Mouse (Mus musculus) megakaryocyte, embryonic 14.5 days (primary cell): ENCODE data around the gene Ddn. TPM values are rescaled to one million over a fixed set of nuclear protein-coding genes. Genes with fewer than 3 reads are reported as not detected.
"Not testable (repeated sequence)": the region's sequence is repeated elsewhere in the genome, so short reads cannot be mapped to it uniquely, and the experiment has no call there.

ENCODE experiments used
- H3K27me3 ChIP-seq: replicated peaks from 2 replicates; pipeline ENCODE3; 2012; ENCODE audit warnings: inconsistent platforms
- H3K36me3 ChIP-seq: replicated peaks from 2 replicates; pipeline ENCODE3; 2012; ENCODE audit warnings: low read length, inconsistent platforms, mixed read lengths
- H3K4me1 ChIP-seq: 2 replicates; pipeline ENCODE4 v1.6.1; 2012; ENCODE audit warnings: inconsistent platforms
- H3K4me3 ChIP-seq: replicated peaks from 2 replicates; pipeline ENCODE3; 2012; ENCODE audit warnings: moderate library complexity, mild to moderate bottlenecking, inconsistent platforms
- H3K9me3 ChIP-seq: 2 replicates; pipeline ENCODE4 v1.6.1; 2012; ENCODE audit warnings: inconsistent platforms
- FLI1 ChIP-seq: IDR thresholded peaks from 2 replicates; pipeline ENCODE4 v1.6.1; 2012; ENCODE audit warnings: low read length, inconsistent platforms, mixed read lengths
- GATA1 ChIP-seq: IDR thresholded peaks from 3 replicates; pipeline ENCODE4 v1.6.1; 2012; ENCODE audit warnings: mixed read lengths, low read length, inconsistent platforms, borderline replicate concordance
- polyA plus RNA-seq: library from polyadenylated mRNA; stranded (reverse); fragments of >175 nt; gene quantifications from 2 replicates; pipeline ENCODE4 v1.2.3, GENCODE M21; 2012; ENCODE audit warnings: low replicate concordance; ENCODE audit not compliant: insufficient read depth

Gene Ddn
- polyA plus RNA-seq, 1 experiment: 0.32 TPM

DNA sequence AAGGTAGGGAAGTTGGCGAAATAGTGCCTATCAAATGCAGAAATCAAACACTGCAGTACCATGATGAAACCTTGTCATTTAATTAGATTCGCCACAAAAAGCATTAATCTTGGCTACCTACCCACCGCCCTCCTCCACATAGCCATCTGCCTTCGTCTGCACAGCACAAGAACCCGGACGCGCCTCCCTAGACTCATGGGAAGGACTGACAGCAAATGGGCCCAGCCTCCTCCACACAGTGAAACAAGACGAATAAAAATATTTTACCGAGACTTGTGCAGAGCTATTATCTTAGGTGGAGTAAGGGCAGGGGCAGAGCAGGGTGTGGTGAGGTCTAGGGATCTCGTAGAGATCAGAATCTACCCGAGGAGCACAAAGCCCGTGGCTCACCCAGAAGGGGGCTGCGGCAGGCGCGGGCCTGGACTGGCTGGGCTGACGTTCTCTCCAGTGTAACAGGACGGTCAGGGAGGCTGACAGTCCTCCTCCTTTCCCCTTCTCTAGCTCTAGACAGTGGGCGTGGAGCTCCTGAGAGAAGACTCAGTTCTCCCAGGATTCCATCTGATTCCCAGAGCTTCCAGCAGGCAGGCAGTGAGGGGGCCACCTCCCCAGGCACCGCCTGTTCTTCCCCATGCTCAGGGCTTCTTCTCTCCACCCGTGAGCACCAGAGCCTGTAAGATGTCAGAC lies 3.6 kb upstream of the Ddn start:
- TF ChIP-seq GATA1: no peak
- no peak for TF ChIP-seq FLI1
- Histone ChIP-seq H3K27me3 (peaks cover 24% of the 10 kb centered on the region), H3K36me3 (peaks cover 79% of the 10 kb centered on the region), H3K4me3 (no peak overlapping the region), H3K9me3 (no peaks in the 10 kb centered on the region; the same call in 1 of the 2 replicates), H3K4me1 (peaks cover 18% of the 10 kb centered on the region)

DNA sequence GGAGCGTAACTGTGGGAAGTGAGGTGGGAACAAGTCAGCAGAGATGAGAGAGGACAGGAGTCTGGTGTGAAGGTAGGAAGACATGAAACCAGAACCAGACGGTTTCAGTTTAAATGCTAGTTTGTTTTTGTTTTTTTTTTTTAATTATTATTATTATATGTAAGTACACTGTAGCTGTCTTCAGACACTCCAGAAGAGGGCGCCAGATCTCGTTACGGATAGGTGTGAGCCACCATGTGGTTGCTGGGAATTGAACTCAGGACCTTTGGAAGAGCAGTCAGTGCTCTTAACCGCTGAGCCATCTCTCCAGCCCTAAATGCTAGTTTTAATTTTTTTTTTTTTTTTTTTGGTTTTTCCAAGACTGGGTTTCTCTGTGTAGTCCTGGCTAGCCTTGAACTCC lies 922 bp upstream of the Ddn start:
- not testable (repeated sequence) for H3K9me3 ChIP-seq, H3K4me3 ChIP-seq
- Histone ChIP-seq H3K27me3 (peaks cover 51% of the 10 kb centered on the region), H3K4me1 (peaks cover 45% of the 10 kb centered on the region), H3K36me3 (peaks cover 54% of the 10 kb centered on the region)

DNA sequence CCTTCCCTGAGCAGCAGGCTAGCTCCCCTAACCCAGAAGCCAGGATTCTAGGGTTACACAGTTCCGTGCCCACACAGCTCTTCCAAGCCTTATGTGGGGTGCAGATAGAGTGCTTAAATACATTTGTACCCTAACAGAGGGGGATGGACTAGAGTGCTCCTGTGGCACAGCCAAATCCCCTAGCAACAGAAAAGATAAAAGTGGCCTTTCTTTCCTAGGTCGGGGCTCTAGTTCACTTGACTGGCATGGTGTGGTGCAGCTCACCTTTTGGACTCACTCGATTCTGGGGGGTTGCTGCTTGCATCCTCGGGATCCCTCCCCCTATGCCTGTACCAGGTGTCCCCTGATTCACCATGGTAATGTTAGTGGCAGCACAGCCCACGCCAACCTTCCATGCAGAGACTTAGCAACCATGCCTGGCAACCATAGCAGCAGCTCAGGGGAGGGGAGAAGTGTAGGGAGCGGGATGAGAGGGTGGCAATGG lies 597 bp downstream of the Ddn start:
- Histone ChIP-seq H3K27me3 (peaks cover 65% of the 10 kb centered on the region), H3K4me1 (peaks cover 60% of the 10 kb centered on the region), H3K36me3 (peaks cover 39% of the 10 kb centered on the region), H3K4me3 (peak overlapping the region; percentile 90), H3K9me3 (no peaks in the 10 kb centered on the region)
- TF ChIP-seq GATA1: no peak
- no peak for TF ChIP-seq FLI1

DNA sequence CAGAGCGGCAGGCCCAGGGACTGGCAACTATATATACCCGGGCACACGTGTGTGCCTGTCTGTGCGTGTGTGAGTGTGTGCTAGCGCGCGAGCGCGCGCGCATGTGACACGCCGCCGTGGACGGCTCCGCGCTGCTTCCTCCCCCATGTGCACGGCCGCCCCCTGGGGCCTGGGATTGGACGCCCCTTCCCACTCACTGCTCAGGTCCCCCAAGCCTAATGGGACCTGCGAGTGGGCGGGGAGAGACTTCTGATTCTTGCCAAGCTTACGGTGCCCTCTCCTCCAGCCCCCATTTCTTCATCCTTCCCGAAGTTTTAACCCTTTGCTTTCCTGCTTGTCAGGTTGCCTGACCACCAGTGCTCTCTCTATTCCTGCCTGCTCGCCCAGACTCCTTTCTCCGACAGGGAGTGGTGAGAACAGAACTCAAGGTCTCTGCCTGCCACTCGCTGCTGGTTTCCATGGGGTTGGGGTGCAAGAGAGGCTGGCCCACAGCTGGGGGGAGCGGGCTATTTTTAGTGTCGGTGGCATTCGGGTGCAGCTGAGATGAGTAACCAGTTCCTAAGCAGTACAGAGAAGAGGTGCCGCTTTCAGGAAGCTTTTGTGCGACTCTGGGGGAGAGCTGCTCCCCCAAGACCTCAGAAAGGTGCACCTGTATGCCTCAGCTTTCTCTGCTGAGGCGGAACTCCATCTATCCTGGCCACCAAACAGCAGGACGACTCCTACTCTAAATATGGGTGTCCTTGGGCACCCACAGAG lies 1.2 kb downstream of the Ddn start:
- TF ChIP-seq GATA1 (no peak), FLI1 (no peak)
- Histone ChIP-seq H3K27me3 (peaks cover 71% of the 10 kb centered on the region), H3K36me3 (peaks cover 33% of the 10 kb centered on the region), H3K9me3 (no peaks in the 10 kb centered on the region), H3K4me3 (peak overlapping the region; percentile 90), H3K4me1 (peaks cover 66% of the 10 kb centered on the region)

DNA sequence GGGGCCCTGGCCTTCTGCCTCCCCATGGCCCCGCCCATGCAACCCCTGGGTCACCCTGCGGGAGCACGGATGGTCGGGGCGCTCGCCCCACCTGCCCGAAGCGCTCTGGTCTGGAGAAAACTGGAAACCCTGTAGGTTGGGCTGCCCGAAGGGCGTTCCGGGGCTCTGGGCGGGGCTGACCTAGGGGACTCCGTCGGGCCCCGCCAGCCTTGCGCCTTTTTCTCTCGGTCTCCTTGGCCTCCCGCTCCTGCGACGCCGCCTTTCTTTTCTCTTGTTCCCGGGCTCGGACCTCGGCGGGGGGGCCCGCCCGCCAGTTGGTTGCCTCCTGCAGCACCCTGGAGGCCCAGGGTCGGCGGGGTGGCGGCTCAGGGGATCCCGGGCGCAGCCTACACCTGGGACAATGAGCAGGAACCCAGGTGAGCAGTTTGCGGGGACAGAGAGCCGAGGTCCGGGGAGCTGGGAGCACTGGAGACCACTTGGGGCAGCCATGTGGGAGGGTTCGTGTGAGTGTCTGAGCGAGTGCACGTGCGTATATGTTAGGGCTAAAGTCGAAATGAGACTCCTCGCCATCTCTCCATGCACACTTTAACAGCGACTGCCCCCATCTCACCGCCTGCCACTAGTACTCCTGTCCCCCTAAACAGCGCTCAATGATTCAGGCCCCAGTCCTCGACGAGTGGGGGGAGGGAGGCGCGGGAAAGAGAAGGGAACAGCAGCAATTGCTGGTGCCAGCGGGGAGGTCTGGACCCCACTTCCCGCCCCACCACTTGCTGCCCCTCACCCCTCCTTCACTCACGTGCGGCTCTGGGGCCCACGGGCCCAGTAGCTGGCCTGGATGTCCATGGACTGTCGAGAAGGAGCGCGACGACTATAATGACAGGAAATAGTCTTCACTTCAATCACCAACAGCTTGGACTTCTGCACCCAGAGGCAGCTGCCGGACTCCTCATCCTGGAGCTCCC lies 2.2 kb downstream of the Ddn start:
- Histone ChIP-seq H3K27me3 (peaks cover 80% of the 10 kb centered on the region), H3K4me1 (peaks cover 71% of the 10 kb centered on the region), H3K9me3 (no peaks in the 10 kb centered on the region), H3K36me3 (peaks cover 24% of the 10 kb centered on the region), H3K4me3 (peak overlapping the region; percentile 90)
- TF ChIP-seq GATA1 (no peak), FLI1 (no peak)

DNA sequence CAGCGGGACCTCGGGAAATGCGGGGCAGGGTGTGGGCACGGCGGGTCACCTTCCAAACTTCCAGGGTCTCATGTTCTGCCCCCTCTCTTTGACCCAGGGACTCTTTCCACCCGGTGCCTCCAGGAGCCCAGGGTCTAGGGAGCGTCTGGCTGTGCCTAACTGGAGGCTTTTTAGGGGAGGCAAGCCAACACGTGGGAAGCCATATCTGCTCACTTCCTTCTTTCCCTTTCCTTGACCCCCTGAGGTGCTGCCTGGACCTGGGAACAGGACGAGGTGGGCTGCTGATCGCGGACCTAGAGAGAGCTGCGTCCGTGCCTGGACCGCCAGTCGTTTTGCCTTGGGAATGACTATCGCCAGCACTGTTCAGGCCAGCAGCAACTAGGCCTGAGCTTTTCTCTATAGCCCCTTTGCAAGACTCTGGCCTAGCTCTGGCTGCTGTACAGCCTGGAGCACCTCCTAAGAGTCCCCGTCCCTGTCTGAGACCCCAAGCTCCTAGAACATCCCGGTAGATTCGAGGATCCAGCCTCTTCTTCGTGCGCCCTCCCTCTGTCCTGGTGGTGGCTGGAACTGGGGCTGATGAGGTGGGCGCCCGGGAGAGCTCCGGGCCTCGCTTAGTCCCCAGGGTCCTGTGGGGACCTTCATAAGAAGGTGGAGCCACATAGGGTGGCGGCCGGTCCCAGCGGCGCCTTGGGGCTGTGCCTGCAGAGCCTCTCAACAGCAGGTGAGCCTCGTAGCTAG lies 3.0 kb downstream of the Ddn start:
- Histone ChIP-seq H3K4me3 (peak overlapping the region; percentile 89), H3K9me3 (no peaks in the 10 kb centered on the region), H3K4me1 (peaks cover 71% of the 10 kb centered on the region), H3K36me3 (peaks cover 16% of the 10 kb centered on the region), H3K27me3 (peaks cover 88% of the 10 kb centered on the region)
- no peak for TF ChIP-seq GATA1

DNA sequence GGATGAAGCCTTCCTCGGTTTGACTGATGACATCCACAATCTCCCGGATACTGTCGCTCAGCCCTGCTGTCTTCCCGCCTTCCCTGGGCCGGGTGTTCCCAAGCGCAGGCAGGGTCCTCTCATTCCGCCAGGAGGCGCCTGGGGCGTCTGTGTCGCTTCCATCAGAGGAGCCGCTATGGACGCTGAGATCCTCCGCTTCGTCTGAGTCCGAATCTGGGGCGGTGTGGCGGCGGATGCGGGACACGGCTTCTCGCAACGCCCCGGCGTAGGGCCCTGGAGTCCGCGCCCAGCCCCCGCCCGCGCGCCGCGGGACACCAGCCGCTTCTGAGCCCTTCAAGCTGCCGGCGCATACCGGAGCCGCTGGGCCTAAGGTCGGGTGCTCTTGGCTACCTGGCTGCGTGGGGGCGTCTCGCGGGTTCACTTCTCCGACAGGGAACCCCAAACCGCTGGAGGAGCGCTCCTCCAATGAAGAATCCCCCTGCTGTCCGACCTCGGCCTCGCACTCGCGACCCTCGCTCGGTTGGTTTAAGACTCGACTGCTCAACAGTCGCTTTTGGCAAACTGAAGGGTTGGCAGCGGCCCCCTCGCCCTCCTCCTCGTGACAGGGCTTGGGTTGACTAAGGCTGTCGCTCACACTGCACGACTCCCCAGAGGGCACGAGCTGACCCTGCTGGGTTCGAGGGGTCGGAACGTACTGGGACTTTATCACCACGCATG lies 3.8 kb downstream of the Ddn start:
- TF ChIP-seq FLI1: no peak
- no peak for TF ChIP-seq GATA1
- Histone ChIP-seq H3K9me3 (no peaks in the 10 kb centered on the region), H3K4me1 (peaks cover 71% of the 10 kb centered on the region), H3K27me3 (peaks cover 94% of the 10 kb centered on the region), H3K36me3 (peaks cover 9% of the 10 kb centered on the region), H3K4me3 (peak overlapping the region; percentile 89)

DNA sequence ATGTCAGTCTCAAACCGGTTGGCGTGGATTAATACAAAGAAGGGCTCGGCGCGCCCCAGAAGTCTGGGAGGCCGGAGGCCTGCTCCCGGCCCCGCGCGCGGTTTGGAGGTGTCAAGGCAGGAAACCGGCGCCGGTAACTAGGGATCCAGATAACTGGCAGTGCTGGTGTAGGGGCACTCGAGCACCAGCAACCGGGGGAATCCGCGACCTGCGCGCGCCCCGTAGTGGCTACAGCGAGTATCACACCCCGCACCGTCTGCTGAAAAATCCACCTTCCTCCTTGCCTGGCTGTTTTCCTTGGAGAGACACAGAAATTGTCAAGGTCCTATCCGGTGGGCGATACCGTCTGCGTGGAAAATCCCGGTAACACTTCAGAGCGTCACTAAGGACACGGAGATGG lies 5.2 kb downstream of the Ddn start:
- no peak for TF ChIP-seq GATA1
- no peak for TF ChIP-seq FLI1
- no peaks in the 10 kb centered on the region for H3K9me3 ChIP-seq
- H3K27me3 ChIP-seq: peaks cover 98% of the 10 kb centered on the region
- no peaks in the 10 kb centered on the region for H3K36me3 ChIP-seq
- H3K4me3 ChIP-seq: peak overlapping the region; percentile 81
- H3K4me1 ChIP-seq: peaks cover 64% of the 10 kb centered on the region

DNA sequence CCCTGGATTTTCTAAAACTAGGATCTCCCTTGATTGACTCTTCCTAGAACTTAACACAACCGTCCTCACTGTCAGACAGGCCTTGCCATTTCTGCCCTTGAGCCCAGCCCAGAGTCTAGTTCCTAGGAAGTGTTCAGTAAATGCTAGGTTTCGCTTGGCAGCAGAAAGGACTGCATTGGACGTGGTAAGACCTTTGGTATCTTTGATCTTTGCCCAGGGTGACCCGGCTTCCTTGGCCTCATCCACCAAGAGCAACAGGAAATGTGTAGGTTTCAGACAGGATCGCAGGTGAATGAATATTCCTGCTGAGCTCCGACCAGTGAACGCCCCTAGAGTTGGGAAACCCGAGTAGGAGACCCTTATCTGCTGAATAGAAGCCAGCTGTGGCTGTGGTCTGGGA lies 6.4 kb downstream of the Ddn start:
- H3K36me3 ChIP-seq: no peaks in the 10 kb centered on the region
- H3K9me3 ChIP-seq: no peaks in the 10 kb centered on the region
- H3K27me3 ChIP-seq: peaks cover 98% of the 10 kb centered on the region

More for the DNA sequence above, 6.4 kb downstream of the Ddn start:
- Histone ChIP-seq H3K4me1 (peaks cover 55% of the 10 kb centered on the region), H3K4me3 (peak overlapping the region; percentile 81)
- no peak for TF ChIP-seq GATA1
- TF ChIP-seq FLI1: no peak
